Mouse (Mus musculus) neural tube, embryonic 11.5 days (tissue): ENCODE data around the gene Notch2. TPM values are rescaled to one million over a fixed set of nuclear protein-coding genes. Genes with fewer than 3 reads are reported as not detected.

Experiments
- ATAC-seq: fragments of 200-750 bp; cut with Nextera tagmentation; 2 replicates; pipeline ENCODE4 v1.8.0; 2017; ENCODE audit warnings: moderate number of reproducible peaks, mild to moderate bottlenecking, moderate TSS enrichment, moderate library complexity; ENCODE audit not compliant: insufficient read depth, low FRiP score, low TSS enrichment
- DNase-seq: peaks from one replicate; pipeline ENCODE4 v3.0.0-alpha.2; 2015; ENCODE audit warnings: low spot score
- H3K27ac ChIP-seq: fragments of 300-500 bp; sonication (generic); 2 replicates; pipeline ENCODE4 v1.5.1; 2014; ENCODE audit warnings: low read depth, mild to moderate bottlenecking, low read length
- H3K27me3 ChIP-seq: fragments of 300-500 bp; sonication (generic); 2 replicates; pipeline ENCODE4 v1.6.1; 2014; ENCODE audit warnings: mild to moderate bottlenecking, low read length, mixed read lengths; ENCODE audit not compliant: control insufficient read depth, insufficient read depth
- H3K36me3 ChIP-seq: fragments of 300-500 bp; sonication (generic); 2 replicates; pipeline ENCODE4 v1.6.1; 2014; ENCODE audit warnings: mild to moderate bottlenecking, low read length, moderate library complexity, mixed read lengths; ENCODE audit not compliant: control insufficient read depth, insufficient read depth
- H3K4me1 ChIP-seq: fragments of 300-500 bp; sonication (generic); 2 replicates; pipeline ENCODE4 v1.6.1; 2014; ENCODE audit warnings: low read length, mixed read lengths; ENCODE audit not compliant: control insufficient read depth, insufficient read depth
- H3K4me2 ChIP-seq: fragments of 300-500 bp; sonication (generic); 2 replicates; pipeline ENCODE4 v1.6.1; 2014; ENCODE audit warnings: low read depth, mild to moderate bottlenecking, moderate library complexity
- H3K4me3 ChIP-seq: fragments of 300-500 bp; sonication (generic); 2 replicates; pipeline ENCODE4 v1.5.1; 2014; ENCODE audit warnings: low read depth, low read length
- H3K9ac ChIP-seq: fragments of 300-500 bp; sonication (generic); 2 replicates; pipeline ENCODE4 v1.6.1; 2014; ENCODE audit warnings: mild to moderate bottlenecking, low read length
- H3K9me3 ChIP-seq: fragments of 300-500 bp; sonication (generic); 2 replicates; pipeline ENCODE4 v1.6.1; 2016; ENCODE audit warnings: low read length; ENCODE audit not compliant: control insufficient read depth
- WGBS: fragments of 180-500 bp; shearing (Covaris S2); extraction: QIAGEN DNeasy Blood & Tissue Kit; methylation state at CpG from one replicate; pipeline ENCODE4 v1.1.7; 2014; 5-methylcytosine and 5-hydroxymethylcytosine counted together
- polyA plus RNA-seq: library from polyadenylated mRNA; unstranded; fragments of >200 nt; fragmentation: Nextera tagmentation; extraction: Ambion mirVana; gene quantifications from 2 replicates; pipeline ENCODE4 v1.2.1, GENCODE M21; 2014

Gene Notch2
- 22.3 and 24.6 TPM in 2 replicates for polyA plus RNA-seq

- H3K36me3 ChIP-seq, result no peaks in the 10 kb centered on the region
- peak within 1 kb of the TSS; percentile 86 for H3K27ac ChIP-seq
These were observed at the start of gene Notch2 for GRCm38 (mm10) chr3:98013401-98014281. Gene Notch2, plus strand, starts transcription at chr3:98013527.

GRCm38 (mm10) chr3:97964878-97965353 is 48.4 kb upstream of the Notch2 start:
- Histone ChIP-seq H3K4me3 (no peak overlapping the region), H3K9me3 (no peaks in the 10 kb centered on the region), H3K9ac (no peak overlapping the region), H3K27me3 (no peaks in the 10 kb centered on the region), H3K4me2 (no peak overlapping the region), H3K27ac (no peak overlapping the region), H3K36me3 (no peaks in the 10 kb centered on the region), H3K4me1 (no peaks in the 10 kb centered on the region; the same call in 1 of the 2 replicates)
- ATAC-seq (no peak), DNase-seq (peak; percentile 35)
- 56% methylated on average over 14 of the region's 14 CpGs for WGBS

More at GRCm38 (mm10) chr3:98013401-98014281, at the start of gene Notch2:
- peak; percentile 95 for DNase-seq
- Histone ChIP-seq H3K4me2 (peak within 1 kb of the TSS; percentile 82), H3K9ac (peak within 1 kb of the TSS; percentile 91), H3K4me3 (peak within 1 kb of the TSS; percentile 86), H3K27me3 (no peaks in the 10 kb centered on the region), H3K9me3 (no peaks in the 10 kb centered on the region), H3K4me1 (peaks cover 2% of the 10 kb centered on the region; the same call in 1 of the 2 replicates)
- ATAC-seq, result peak; percentile 89
- WGBS, result under 1% methylated on average over 95 of the region's 95 CpGs

- H3K4me2 ChIP-seq, result no peak overlapping the region
- WGBS, result 65% methylated on average over 2 of the region's 2 CpGs
- H3K4me1 ChIP-seq, result peaks cover 7% of the 10 kb centered on the region
- H3K9ac ChIP-seq, result no peak overlapping the region
- DNase-seq, result no peak
- H3K27me3 ChIP-seq, result no peaks in the 10 kb centered on the region
- no peaks in the 10 kb centered on the region for H3K36me3 ChIP-seq
- H3K9me3 ChIP-seq, result no peaks in the 10 kb centered on the region
- H3K4me3 ChIP-seq, result no peak overlapping the region
- H3K27ac ChIP-seq, result no peak overlapping the region
- no peak for ATAC-seq
These were observed 45.7 kb upstream of the Notch2 start for GRCm38 (mm10) chr3:97967627-97968026.

- no peaks in the 10 kb centered on the region for H3K36me3 ChIP-seq
- WGBS, result 92% methylated on average over 2 of the region's 2 CpGs
- ATAC-seq, result no peak
- no peaks in the 10 kb centered on the region for H3K27me3 ChIP-seq
- no peaks in the 10 kb centered on the region for H3K9me3 ChIP-seq
- no peak overlapping the region for H3K9ac ChIP-seq
- H3K4me1 ChIP-seq, result peaks cover 7% of the 10 kb centered on the region
- H3K4me2 ChIP-seq, result no peak overlapping the region
- H3K27ac ChIP-seq, result no peak overlapping the region
- no peak overlapping the region for H3K4me3 ChIP-seq
- no peak for DNase-seq
These were observed 45.1 kb upstream of the Notch2 start for GRCm38 (mm10) chr3:97968191-97968590.

- Histone ChIP-seq H3K27me3 (no peaks in the 10 kb centered on the region), H3K4me3 (no peak overlapping the region), H3K9ac (no peak overlapping the region), H3K36me3 (no peaks in the 10 kb centered on the region), H3K4me1 (peaks cover 7% of the 10 kb centered on the region), H3K27ac (no peak overlapping the region), H3K4me2 (no peak overlapping the region), H3K9me3 (no peaks in the 10 kb centered on the region)
- DNase-seq (no peak), ATAC-seq (no peak)
- 69% methylated on average over 1 of the region's 1 CpGs for WGBS
These were observed 44.3 kb upstream of the Notch2 start for GRCm38 (mm10) chr3:97969019-97969418.

- H3K4me1 ChIP-seq, result peaks cover 7% of the 10 kb centered on the region
- H3K36me3 ChIP-seq, result no peaks in the 10 kb centered on the region
- no peak overlapping the region for H3K4me2 ChIP-seq
- DNase-seq, result no peak
- H3K27ac ChIP-seq, result no peak overlapping the region
- no peak overlapping the region; the same call in 1 of the 2 replicates for H3K9ac ChIP-seq
- 20% methylated on average over 7 of the region's 7 CpGs for WGBS
- no peak overlapping the region for H3K4me3 ChIP-seq
- H3K9me3 ChIP-seq, result no peaks in the 10 kb centered on the region
- no peaks in the 10 kb centered on the region for H3K27me3 ChIP-seq
- no peak for ATAC-seq
These were observed 42.2 kb upstream of the Notch2 start for GRCm38 (mm10) chr3:97971117-97971516.

GRCm38 (mm10) chr3:97972200-97972599 is 41.1 kb upstream of the Notch2 start:
- WGBS, result 43% methylated on average over 5 of the region's 5 CpGs
- Histone ChIP-seq H3K4me1 (peaks cover 7% of the 10 kb centered on the region), H3K9me3 (no peaks in the 10 kb centered on the region), H3K27ac (no peak overlapping the region), H3K9ac (no peak overlapping the region), H3K27me3 (no peaks in the 10 kb centered on the region), H3K4me3 (no peak overlapping the region), H3K4me2 (no peak overlapping the region), H3K36me3 (no peaks in the 10 kb centered on the region)
- no peak for ATAC-seq
- DNase-seq, result no peak

GRCm38 (mm10) chr3:97972707-97973106 is 40.6 kb upstream of the Notch2 start:
- no peak overlapping the region for H3K4me2 ChIP-seq
- DNase-seq (no peak), ATAC-seq (no peak)
- no peak overlapping the region for H3K4me3 ChIP-seq
- no peaks in the 10 kb centered on the region for H3K27me3 ChIP-seq
- no peaks in the 10 kb centered on the region for H3K9me3 ChIP-seq
- H3K4me1 ChIP-seq, result peaks cover 7% of the 10 kb centered on the region
- 76% methylated on average over 4 of the region's 4 CpGs for WGBS
- no peak overlapping the region for H3K27ac ChIP-seq
- H3K36me3 ChIP-seq, result no peaks in the 10 kb centered on the region
- H3K9ac ChIP-seq, result no peak overlapping the region

GRCm38 (mm10) chr3:97973306-97973705 is 40.0 kb upstream of the Notch2 start:
- Histone ChIP-seq H3K27me3 (no peaks in the 10 kb centered on the region), H3K27ac (no peak overlapping the region), H3K9me3 (no peaks in the 10 kb centered on the region), H3K4me2 (no peak overlapping the region), H3K4me3 (no peak overlapping the region), H3K4me1 (peaks cover 7% of the 10 kb centered on the region), H3K9ac (no peak overlapping the region), H3K36me3 (no peaks in the 10 kb centered on the region)
- DNase-seq (no peak), ATAC-seq (no peak)
- 40% methylated on average over 2 of the region's 2 CpGs for WGBS
